Mouse (Mus musculus): ENCODE measurements around the gene Ltf. TPM values are rescaled to one million over a fixed set of nuclear protein-coding genes. Genes with fewer than 3 reads are reported as not detected.

Gene Ltf
- polyA plus RNA-seq, 1 experiment from 2014 or later: not detected

- Histone ChIP-seq H3K4me1 (no peaks in the 10 kb centered on the region), H3K9me3 (replicated peaks) (no peaks in the 10 kb centered on the region), H3K9ac (no peak overlapping the region), H3K27ac (no peak overlapping the region), H3K27me3 (no peaks in the 10 kb centered on the region), H3K4me3 (no peak overlapping the region), H3K36me3 (ENCODE audit: poor library complexity, severe bottlenecking) (no peaks in the 10 kb centered on the region), H3K4me2 (no peak overlapping the region)
- 92% methylated on average over 5 of the region's 5 CpGs for WGBS
- ATAC-seq: no peak
Measured at GRCm38 (mm10) chr9:111042266-111042665, 23.2 kb downstream of the Ltf start.

GRCm38 (mm10) chr9:111046222-111046621 is 27.2 kb downstream of the Ltf start:
- H3K36me3 ChIP-seq (ENCODE audit: poor library complexity, severe bottlenecking): no peaks in the 10 kb centered on the region
- no peak overlapping the region for H3K4me3 ChIP-seq
- no peaks in the 10 kb centered on the region for H3K4me1 ChIP-seq
- no peak overlapping the region for H3K9ac ChIP-seq
- H3K9me3 ChIP-seq (replicated peaks): no peaks in the 10 kb centered on the region
- WGBS: 79% methylated on average over 3 of the region's 3 CpGs
- no peak for ATAC-seq
- H3K27me3 ChIP-seq: no peaks in the 10 kb centered on the region
- no peak overlapping the region for H3K27ac ChIP-seq
- no peak overlapping the region for H3K4me2 ChIP-seq

GRCm38 (mm10) chr9:111047266-111047665 is 28.2 kb downstream of the Ltf start:
- WGBS: 96% methylated on average over 5 of the region's 5 CpGs
- Histone ChIP-seq H3K36me3 (ENCODE audit: poor library complexity, severe bottlenecking) (no peaks in the 10 kb centered on the region), H3K4me2 (no peak overlapping the region), H3K9ac (no peak overlapping the region), H3K27ac (no peak overlapping the region), H3K4me1 (no peaks in the 10 kb centered on the region), H3K4me3 (no peak overlapping the region), H3K27me3 (no peaks in the 10 kb centered on the region), H3K9me3 (replicated peaks) (no peaks in the 10 kb centered on the region)
- no peak for ATAC-seq

- no peaks in the 10 kb centered on the region for H3K9me3 ChIP-seq (replicated peaks)
- no peak overlapping the region for H3K27ac ChIP-seq
- no peak overlapping the region for H3K4me2 ChIP-seq
- no peaks in the 10 kb centered on the region for H3K27me3 ChIP-seq
- WGBS: 86% methylated on average over 3 of the region's 3 CpGs
- H3K36me3 ChIP-seq (ENCODE audit: poor library complexity, severe bottlenecking): no peaks in the 10 kb centered on the region
- no peak overlapping the region for H3K9ac ChIP-seq
- ATAC-seq: no peak
- no peak overlapping the region for H3K4me3 ChIP-seq
- H3K4me1 ChIP-seq: no peaks in the 10 kb centered on the region
Measured at GRCm38 (mm10) chr9:111048452-111048851, 29.4 kb downstream of the Ltf start.

- no peaks in the 10 kb centered on the region for H3K4me1 ChIP-seq
- H3K9ac ChIP-seq: no peak overlapping the region
- H3K4me2 ChIP-seq: no peak overlapping the region
- H3K4me3 ChIP-seq: no peak overlapping the region
- WGBS: 93% methylated on average over 9 of the region's 9 CpGs
- H3K9me3 ChIP-seq (replicated peaks): no peaks in the 10 kb centered on the region
- no peaks in the 10 kb centered on the region for H3K27me3 ChIP-seq
- ATAC-seq: no peak
- no peak overlapping the region for H3K27ac ChIP-seq
- no peaks in the 10 kb centered on the region for H3K36me3 ChIP-seq (ENCODE audit: poor library complexity, severe bottlenecking)
Measured at GRCm38 (mm10) chr9:111054923-111055322, 35.9 kb downstream of the Ltf start.

GRCm38 (mm10) chr9:111055800-111056518 is 36.9 kb downstream of the Ltf start:
- no peak overlapping the region for H3K27ac ChIP-seq
- 82% methylated on average over 29 of the region's 29 CpGs for WGBS
- no peak for ATAC-seq
- H3K4me3 ChIP-seq: no peak overlapping the region
- H3K36me3 ChIP-seq (ENCODE audit: poor library complexity, severe bottlenecking): no peaks in the 10 kb centered on the region
- 0 out of 2 replicates have a peak overlapping the region, but pooled peaks have one; percentile 15 for H3K4me2 ChIP-seq
- no peak overlapping the region for H3K9ac ChIP-seq
- H3K27me3 ChIP-seq: no peaks in the 10 kb centered on the region
- H3K4me1 ChIP-seq: no peaks in the 10 kb centered on the region
- no peaks in the 10 kb centered on the region for H3K9me3 ChIP-seq (replicated peaks)

GRCm38 (mm10) chr9:111056519-111056797 is 37.4 kb downstream of the Ltf start:
- ATAC-seq: no peak
- Histone ChIP-seq H3K27ac (no peak overlapping the region), H3K4me2 (peak overlapping the region; percentile 15; the same call in 1 of the 2 replicates), H3K4me3 (0 out of 2 replicates have a peak overlapping the region, but pooled peaks have one; percentile 3), H3K36me3 (ENCODE audit: poor library complexity, severe bottlenecking) (no peaks in the 10 kb centered on the region), H3K9me3 (replicated peaks) (no peaks in the 10 kb centered on the region), H3K27me3 (no peaks in the 10 kb centered on the region), H3K4me1 (no peaks in the 10 kb centered on the region), H3K9ac (no peak overlapping the region)
- WGBS: 25% methylated on average over 11 of the region's 11 CpGs

GRCm38 (mm10) chr9:111056798-111057543 is 37.9 kb downstream of the Ltf start, which contains the start of gene Ccrl2:
Gene Ccrl2, minus strand, starts transcription at chr9:111057519.
- no peak for ATAC-seq
- Histone ChIP-seq H3K9ac (no peak within 1 kb of the TSS), H3K27me3 (no peaks in the 10 kb centered on the region), H3K27ac (no peak within 1 kb of the TSS), H3K9me3 (replicated peaks) (no peaks in the 10 kb centered on the region), H3K4me1 (no peaks in the 10 kb centered on the region), H3K36me3 (ENCODE audit: poor library complexity, severe bottlenecking) (no peaks in the 10 kb centered on the region), H3K4me2 (peak within 1 kb of the TSS; percentile 15), H3K4me3 (0 out of 2 replicates have a peak within 1 kb of the TSS, but pooled peaks have one; percentile 3)
- WGBS: 65% methylated on average over 17 of the region's 17 CpGs

GRCm38 (mm10) chr9:111057544-111058370 is 38.7 kb downstream of the Ltf start:
- Histone ChIP-seq H3K9me3 (replicated peaks) (no peaks in the 10 kb centered on the region), H3K27me3 (no peaks in the 10 kb centered on the region), H3K9ac (no peak overlapping the region), H3K27ac (no peak overlapping the region), H3K36me3 (ENCODE audit: poor library complexity, severe bottlenecking) (no peaks in the 10 kb centered on the region), H3K4me2 (no peak overlapping the region; the same call in 1 of the 2 replicates), H3K4me3 (no peak overlapping the region), H3K4me1 (no peaks in the 10 kb centered on the region)
- no peak for ATAC-seq
- 73% methylated on average over 14 of the region's 14 CpGs for WGBS

GRCm38 (mm10) chr9:111058943-111059556 is 40.0 kb downstream of the Ltf start:
- H3K4me2 ChIP-seq: no peak overlapping the region
- no peak for ATAC-seq

GRCm38 (mm10) chr9:111062840-111063239 is 43.8 kb downstream of the Ltf start:
- no peaks in the 10 kb centered on the region for H3K27me3 ChIP-seq
- 87% methylated on average over 5 of the region's 5 CpGs for WGBS
- no peaks in the 10 kb centered on the region for H3K9me3 ChIP-seq (replicated peaks)
- H3K9ac ChIP-seq: no peak overlapping the region
- ATAC-seq: no peak
- no peak overlapping the region for H3K4me3 ChIP-seq
- no peak overlapping the region for H3K4me2 ChIP-seq
- no peak overlapping the region for H3K27ac ChIP-seq
- H3K36me3 ChIP-seq (ENCODE audit: poor library complexity, severe bottlenecking): no peaks in the 10 kb centered on the region
- H3K4me1 ChIP-seq: no peaks in the 10 kb centered on the region

More at GRCm38 (mm10) chr9:111058943-111059556, 40.0 kb downstream of the Ltf start:
- Histone ChIP-seq H3K9me3 (replicated peaks) (no peaks in the 10 kb centered on the region), H3K4me1 (no peaks in the 10 kb centered on the region), H3K4me3 (no peak overlapping the region), H3K27ac (no peak overlapping the region), H3K27me3 (no peaks in the 10 kb centered on the region), H3K9ac (no peak overlapping the region), H3K36me3 (ENCODE audit: poor library complexity, severe bottlenecking) (no peaks in the 10 kb centered on the region)
- 82% methylated on average over 10 of the region's 10 CpGs for WGBS

Data from forebrain, embryonic 13.5 days (tissue).